Mouse (Mus musculus) left cerebral cortex, postnatal 36 days (tissue): ENCODE measurements around the gene Wdr45b. TPM values are rescaled to one million over a fixed set of nuclear protein-coding genes. Genes with fewer than 3 reads are reported as not detected.
"Not testable (repeated sequence)": the region's sequence is repeated elsewhere in the genome, so short reads cannot be mapped to it uniquely, and the experiment has no call there.

Experiments used
- DNase-seq, 2 experiments: peaks; one replicate each; pipeline ENCODE4 v3.0.0; 2021 to 2022; ENCODE audit warnings: low spot score in 2 of 2, mixed read lengths in 1 of 2
- intact Hi-C: fragments of 180-260 bp; cut with DNase I; formaldehyde crosslinking; loops from one replicate; pipeline ENCODE4 v1.15.1; 2025
- microRNA-seq: library from miRNA; unstranded; fragments of <30 nt; microRNA quantifications from one replicate; pipeline ENCODE4 v1.2.0, GENCODE M21; 2022
- total RNA-seq, 2 experiments: library from RNA; stranded (reverse); gene quantifications; 2 replicates each; pipeline ENCODE4 v1.2.3; 2021

The Wdr45b gene
- total RNA-seq, 2 experiments from 2014 or later: 60.4 to 62.2 TPM

- no peak for DNase-seq
- intact Hi-C loops: no loop called here
Observed at GRCm38 (mm10) chr11:121339647-121340046, 14.6 kb downstream of the Wdr45b start.

DNA sequence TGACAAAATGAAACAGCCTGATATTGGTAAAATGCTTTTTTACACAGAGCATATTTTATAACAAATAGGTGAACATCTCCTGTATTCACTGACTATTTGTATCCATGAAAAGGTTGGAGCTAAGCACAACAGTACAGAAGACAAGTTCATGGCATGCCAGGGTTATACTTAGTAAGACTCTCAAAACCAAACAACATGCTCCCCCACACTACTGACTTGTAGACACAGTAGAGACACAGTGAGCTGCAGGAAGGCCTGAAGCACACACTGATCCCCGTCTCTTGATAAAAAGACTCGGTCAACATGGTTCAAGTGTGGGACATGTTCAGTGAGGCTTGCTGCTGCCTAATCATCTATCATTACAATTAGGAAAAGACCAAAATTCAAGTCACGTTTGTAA is 22.6 kb downstream of the Wdr45b start:
- intact Hi-C loops: no loop called here
- no peak for DNase-seq

DNA sequence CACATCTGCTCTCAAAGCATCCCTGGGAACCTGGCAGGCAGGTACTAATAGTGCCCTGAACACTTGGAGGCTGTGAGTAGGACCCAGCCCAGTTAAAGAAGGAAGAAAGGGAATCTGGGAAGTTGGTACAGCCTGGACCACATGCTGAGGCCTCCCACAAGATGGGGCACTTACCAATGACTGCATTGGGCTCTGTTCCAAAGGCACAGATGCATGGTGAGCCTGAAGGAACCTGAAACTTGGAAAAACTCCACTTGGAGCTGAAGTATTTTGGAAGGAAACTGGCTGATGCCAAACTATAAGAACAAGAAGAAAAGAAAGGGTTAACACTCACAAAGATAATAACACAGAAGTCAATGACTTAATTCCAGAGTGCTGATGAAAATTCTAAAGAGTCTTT is 25.6 kb downstream of the Wdr45b start:
- intact Hi-C loops: no loop called here
- DNase-seq: no peak

DNA sequence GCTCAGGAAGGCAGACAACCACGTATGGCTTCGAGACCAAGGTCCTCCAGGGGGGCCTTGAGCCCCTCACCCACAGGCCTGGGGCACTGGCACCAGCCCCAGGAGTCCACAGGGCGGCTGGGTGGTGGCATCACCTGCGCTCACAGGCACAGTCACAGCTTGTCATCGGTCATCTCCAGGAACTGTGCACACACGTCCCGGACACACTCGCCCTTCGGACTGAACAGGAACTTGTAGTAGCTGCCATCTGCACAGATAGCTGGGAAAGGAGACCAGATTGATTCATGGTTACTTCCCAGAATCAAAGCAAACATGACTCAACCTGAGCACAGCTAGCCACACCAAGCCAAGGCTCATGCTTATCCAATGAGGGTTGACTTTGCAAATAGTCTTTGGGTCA is 26.0 kb downstream of the Wdr45b start:
- DNase-seq: no peak
- intact Hi-C loops: no loop called here

DNA sequence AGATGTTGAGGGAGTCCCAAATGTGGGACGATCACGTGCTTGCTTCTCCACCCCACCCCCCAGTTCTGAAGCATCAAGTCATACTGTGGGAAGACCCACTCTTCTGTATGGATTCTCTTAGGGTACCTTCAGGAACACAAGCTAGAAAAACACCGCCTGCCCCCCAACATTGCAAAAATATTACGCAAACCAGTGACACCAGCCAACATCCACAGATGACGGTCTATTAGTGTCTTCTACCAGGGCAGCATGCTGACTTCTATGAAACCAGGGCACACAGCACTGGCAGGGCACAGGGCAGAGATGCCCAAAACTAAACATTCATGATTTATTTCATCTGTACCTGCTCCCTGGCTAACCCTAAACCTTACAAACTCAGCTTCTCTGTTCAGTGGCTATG is 27.6 kb downstream of the Wdr45b start:
- DNase-seq: no peak
- intact Hi-C loops: no loop called here

- intact Hi-C loops: no loop called here
- DNase-seq: no peak
Observed at GRCm38 (mm10) chr11:121326034-121326433, 28.2 kb downstream of the Wdr45b start.

DNA sequence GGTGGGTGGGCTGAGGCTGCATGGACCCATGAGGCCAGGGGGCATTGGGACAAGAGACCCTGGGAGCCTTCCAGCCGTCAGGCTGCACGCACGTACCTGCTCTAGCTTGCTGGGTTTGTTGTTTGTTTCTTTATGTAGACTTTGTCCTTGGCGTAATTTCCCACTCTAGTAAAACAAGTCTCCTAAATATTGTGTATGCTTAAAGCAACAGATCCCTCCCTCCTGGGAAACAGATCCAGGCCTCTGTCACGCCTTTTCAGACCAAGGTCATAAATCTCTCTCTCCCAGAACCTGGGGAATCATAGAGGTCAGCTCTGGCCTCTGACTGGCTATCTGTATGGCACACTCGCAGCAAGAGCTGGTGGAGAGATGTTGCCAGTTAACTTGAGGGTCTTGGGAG is 46.5 kb downstream of the Wdr45b start:
- intact Hi-C loops, DNase-seq: not testable (repeated sequence)

- intact Hi-C loops: no loop called here
- peak; percentile 66 to 67 for DNase-seq
Observed at GRCm38 (mm10) chr11:121306608-121307007, 47.6 kb downstream of the Wdr45b start.

DNA sequence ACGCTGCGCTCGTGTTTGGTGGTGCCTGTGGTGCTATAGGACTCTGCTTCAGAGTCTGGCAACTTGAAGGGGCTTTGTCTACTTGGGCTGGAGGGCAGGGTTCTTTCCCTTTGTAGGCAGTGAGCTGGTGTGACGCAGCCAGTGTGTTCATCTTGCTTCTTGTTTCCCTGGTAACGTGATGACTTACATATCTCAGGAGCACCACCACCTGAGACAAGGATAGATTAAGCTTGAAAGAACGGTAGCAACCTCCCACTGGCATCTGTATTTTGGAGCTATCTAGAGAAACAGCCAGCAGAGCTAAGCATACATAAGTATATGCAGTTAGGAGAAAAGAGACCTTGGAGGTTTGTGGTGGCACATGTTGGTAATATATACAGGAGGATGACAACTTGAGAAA is 48.9 kb downstream of the Wdr45b start:
- peak; percentile 51 to 59 for DNase-seq
- intact Hi-C loops: no loop called here

DNA sequence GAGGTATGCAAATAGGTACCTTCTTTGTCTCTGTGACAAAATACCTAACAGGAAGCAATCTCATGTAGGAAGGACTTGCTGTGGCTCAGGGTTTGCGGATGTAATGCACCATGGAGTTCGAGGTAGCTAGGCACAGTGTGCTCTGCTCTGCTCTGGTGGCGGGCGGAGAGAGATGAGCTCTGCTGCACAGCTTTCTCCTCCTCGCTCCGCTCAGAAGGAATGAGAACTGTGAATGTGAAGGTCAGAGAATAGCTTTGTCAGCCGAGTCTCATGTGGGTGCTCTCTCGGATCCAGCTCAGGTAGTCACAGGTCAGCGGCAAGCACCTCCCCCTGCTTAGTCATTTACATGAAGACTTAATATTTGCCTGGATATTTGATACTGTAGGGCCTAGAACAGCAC is 54.0 kb downstream of the Wdr45b start:
- no peak for DNase-seq
- intact Hi-C loops: no loop called here

- intact Hi-C loops: no loop called here
- DNase-seq: no peak
Observed at GRCm38 (mm10) chr11:121298493-121298892, 55.8 kb downstream of the Wdr45b start.

GRCm38 (mm10) chr11:121294771-121295170 is 59.5 kb downstream of the Wdr45b start:
- DNase-seq: no peak
- intact Hi-C loops: no loop called here

GRCm38 (mm10) chr11:121289859-121290258 is 64.4 kb downstream of the Wdr45b start:
- DNase-seq: no peak
- intact Hi-C loops: no loop called here

DNA sequence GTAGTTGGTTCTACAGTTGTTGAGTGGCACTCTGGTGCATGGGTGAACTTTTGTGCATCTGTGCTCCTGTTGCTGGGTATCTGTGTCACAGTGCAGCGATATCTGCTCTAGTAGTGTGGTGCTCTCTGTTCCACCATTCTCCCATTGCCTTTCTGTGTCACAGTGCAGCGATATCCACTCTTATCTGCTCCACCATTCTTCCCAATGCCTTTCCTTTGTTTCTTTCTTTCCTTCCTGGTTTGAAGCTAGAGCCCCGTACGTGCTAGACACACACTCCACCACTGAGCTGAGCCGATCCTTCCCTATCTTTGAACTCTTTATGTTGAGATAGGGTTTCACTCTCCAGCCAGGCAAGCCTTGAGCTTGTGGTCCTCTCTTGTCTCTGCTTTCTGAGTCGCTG is 71.3 kb downstream of the Wdr45b start:
- intact Hi-C loops: no loop called here
- DNase-seq: no peak

GRCm38 (mm10) chr11:121278011-121278410 is 76.2 kb downstream of the Wdr45b start:
- intact Hi-C loops: no loop called here
- DNase-seq: no peak

DNA sequence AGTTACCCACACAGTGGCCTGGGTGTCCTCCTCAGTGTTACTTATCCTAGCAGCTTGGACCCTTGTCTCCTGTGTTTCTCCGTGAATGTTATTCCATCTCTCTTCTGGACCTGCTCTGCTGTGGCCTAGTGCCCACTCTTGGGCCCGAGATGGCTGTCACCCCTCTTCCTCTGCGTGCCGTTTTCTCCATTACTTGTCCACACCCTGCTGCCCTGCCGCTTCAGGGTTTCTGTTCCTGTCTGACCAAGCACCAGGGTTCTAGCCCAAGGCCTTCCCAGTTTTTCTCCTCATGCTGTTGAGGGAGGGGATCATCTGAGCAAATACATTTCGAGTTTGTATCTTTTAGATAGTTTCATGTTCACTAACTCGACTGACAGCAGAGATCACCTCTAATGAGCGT is 76.7 kb downstream of the Wdr45b start:
- intact Hi-C loops: no loop called here
- no peak for DNase-seq

Small RNA genes within 50 kb of the gene (microRNA-seq; reads per million reads assigned to microRNA genes)
- 1.3 reads per million for gene Mir7236

Other genes with a start within 250 kb of the Wdr45b start
- not detected for gene Tex19.2, start 235.8 kb downstream of the Wdr45b start, total RNA-seq
- not detected for gene Tex19.1, start 208.3 kb downstream of the Wdr45b start, total RNA-seq
- gene Uts2r, start 194.2 kb downstream of the Wdr45b start, total RNA-seq: not detected
- gene Hexdc, start 150.0 kb downstream of the Wdr45b start, total RNA-seq: 10 to 100 TPM; 24.5 to 28.6 TPM
- 1 to 10 TPM; 7.9 to 8.0 TPM for gene Ogfod3, start 149.7 kb downstream of the Wdr45b start, total RNA-seq
- gene Cybc1, start 125.1 kb downstream of the Wdr45b start, total RNA-seq: 10 to 100 TPM; 20.4 to 27.7 TPM
- gene Narf, start 117.2 kb downstream of the Wdr45b start, total RNA-seq: 10 to 100 TPM; 48.1 to 62.7 TPM
- 10 to 100 TPM; 85.1 to 89.9 TPM for gene Foxk2, start 94.5 kb downstream of the Wdr45b start, total RNA-seq
- 10 to 100 TPM; 48.5 to 51.5 TPM for gene Rab40b, start 33.8 kb upstream of the Wdr45b start, total RNA-seq
- 10 to 100 TPM; 45.3 to 50.6 TPM for gene Fn3krp, start 67.0 kb upstream of the Wdr45b start, total RNA-seq
- 10 to 100 TPM; 54.4 to 54.6 TPM for gene Fn3k, start 80.5 kb upstream of the Wdr45b start, total RNA-seq
- gene Tbcd, start 97.5 kb upstream of the Wdr45b start, total RNA-seq: 10 to 100 TPM; 39.5 to 40.5 TPM
- gene Zfp750, start 164.9 kb upstream of the Wdr45b start, total RNA-seq: under 1 TPM in 1 of 2 experiments, not detected in 1; 0.10 TPM